Mouse (Mus musculus) CH12.LX (cell line): ENCODE measurements around the gene Pebp1.

Experiments
- BHLHE40 ChIP-seq: IDR thresholded peaks from 2 replicates; pipeline ENCODE4 v1.6.1; 2011; ENCODE audit warnings: mild to moderate bottlenecking, low read depth, low read length, improper control_type of control experiment
- CTCF ChIP-seq, 2 experiments: IDR thresholded peaks in 1 of 2; conservative IDR thresholded peaks in 1 of 2; 2 replicates each; pipeline ENCODE4 v1.5.1; 2011 to 2012; ENCODE audit warnings: low read depth in 2 of 2, low read length in 2 of 2, improper control_type of control experiment in 1 of 2, inconsistent platforms in 1 of 2, mild to moderate bottlenecking in 1 of 2, moderate library complexity in 1 of 2
- ELF1 ChIP-seq: IDR thresholded peaks from 2 replicates; pipeline ENCODE4 v1.6.1; 2014; ENCODE audit warnings: low read depth, mild to moderate bottlenecking, inconsistent platforms, low read length, improper control_type of control experiment
- EP300 ChIP-seq: IDR thresholded peaks from 2 replicates; pipeline ENCODE4 v1.6.1; 2011; ENCODE audit warnings: low read length, improper control_type of control experiment
- MAX ChIP-seq: IDR thresholded peaks from 2 replicates; pipeline ENCODE4 v1.6.1; 2011; ENCODE audit warnings: low read length, improper control_type of control experiment
- MAZ ChIP-seq: IDR thresholded peaks from 2 replicates; pipeline ENCODE4 v1.6.1; 2012; ENCODE audit warnings: low read depth, mild to moderate bottlenecking, inconsistent platforms, low read length, improper control_type of control experiment, moderate library complexity
- MYC ChIP-seq: IDR thresholded peaks from 2 replicates; pipeline ENCODE4 v1.6.1; 2011; ENCODE audit warnings: low read depth, mild to moderate bottlenecking, improper control_type of control experiment, low read length
- NELFE ChIP-seq: IDR thresholded peaks from 2 replicates; pipeline ENCODE4 v1.6.1; 2011; ENCODE audit warnings: low read depth, low read length, improper control_type of control experiment
- POLR2A ChIP-seq: IDR thresholded peaks from 2 replicates; pipeline ENCODE4 v1.6.1; 2011; ENCODE audit warnings: low read depth, mild to moderate bottlenecking, improper control_type of control experiment, low read length
- TCF12 ChIP-seq: IDR thresholded peaks from 2 replicates; pipeline ENCODE4 v1.6.1; 2014; ENCODE audit warnings: low read depth, mild to moderate bottlenecking, inconsistent platforms, low read length, improper control_type of control experiment
- ZC3H11A ChIP-seq: IDR thresholded peaks from 2 replicates; pipeline ENCODE4 v1.6.1; 2012; ENCODE audit warnings: low read depth, mild to moderate bottlenecking, inconsistent platforms, low read length, improper control_type of control experiment
- ZNF384 ChIP-seq: IDR thresholded peaks from 2 replicates; pipeline ENCODE4 v1.6.1; 2012; ENCODE audit warnings: low read depth, low read length, improper control_type of control experiment, inconsistent platforms

- TF ChIP-seq BHLHE40 (no peak), POLR2A (no peak), CTCF (conservative IDR thresholded peaks at IDR 0.05 in 1 of 2, IDR thresholded peaks at IDR 0.05 in 1 of 2; ENCODE audit: low read depth in 2 of 2, low read length in 2 of 2) (no peak), ZNF384 (no peak), MAX (no peak), TCF12 (no peak), MYC (no peak), NELFE (no peak), ELF1 (no peak), ZC3H11A (no peak), EP300 (no peak), MAZ (no peak)
Observed at GRCm38 (mm10) chr5:117330457-117330856, 43.0 kb upstream of the Pebp1 start.
